Mouse (Mus musculus) c-Kit-positive CD71-positive TER-119-negative erythroid progenitor cells, embryonic 14.5 days (primary cell): ENCODE measurements around the gene Olfr1116.
"Not testable (repeated sequence)": the region's sequence is repeated elsewhere in the genome, so short reads cannot be mapped to it uniquely, and the experiment has no call there.

Experiments
- DNase-seq: peaks from one replicate; pipeline ENCODE4 v3.0.0-alpha.2; 2013; ENCODE audit warnings: low read depth

Gene Olfr1116

GRCm38 (mm10) chr2:87267234-87267633 lies at the start of gene Olfr1116:
Gene Olfr1116, plus strand, starts transcription at chr2:87267534.
- no peak for DNase-seq

- no peak for DNase-seq
Observed at GRCm38 (mm10) chr2:87247713-87248112, 19.6 kb upstream of the Olfr1116 start, which contains the start of gene Olfr1115. Gene Olfr1115, plus strand, starts transcription at chr2:87248013.

GRCm38 (mm10) chr2:87293977-87294376 lies 26.6 kb downstream of the Olfr1116 start:
- not testable (repeated sequence) for DNase-seq

- no peak for DNase-seq
Observed at GRCm38 (mm10) chr2:87307281-87307680, 39.9 kb downstream of the Olfr1116 start, which contains the start of gene Olfr1118. Gene Olfr1118, plus strand, starts transcription at chr2:87307581.
